Mouse (Mus musculus) midbrain, embryonic 10.5 days (tissue): ENCODE data around the gene Disc1. TPM values are rescaled to one million over a fixed set of nuclear protein-coding genes. Genes with fewer than 3 reads are reported as not detected.
A peak's percentile ranks its signal among the peaks of the same experiment; 100 is the strongest.

Experiments
- DNase-seq: peaks from one replicate; pipeline ENCODE4 v3.0.0-alpha.2; 2017; ENCODE audit warnings: low spot score
- H3K27ac ChIP-seq: fragments of 300-500 bp; sonication (generic); replicated peaks from 2 replicates; pipeline ENCODE4 v1.5.1; 2016; ENCODE audit warnings: mild to moderate bottlenecking
- H3K27me3 ChIP-seq: fragments of 300-500 bp; sonication (generic); 2 replicates; pipeline ENCODE4 v1.6.1; 2016; ENCODE audit warnings: low read depth, mild to moderate bottlenecking; ENCODE audit not compliant: poor library complexity, severe bottlenecking
- H3K36me3 ChIP-seq: fragments of 300-500 bp; sonication (generic); 2 replicates; pipeline ENCODE4 v1.6.1; 2016; ENCODE audit warnings: mild to moderate bottlenecking, moderate library complexity
- H3K4me1 ChIP-seq: fragments of 300-500 bp; sonication (generic); 2 replicates; pipeline ENCODE4 v1.6.1; 2016
- H3K4me3 ChIP-seq: fragments of 300-500 bp; sonication (generic); 2 replicates; pipeline ENCODE4 v1.5.1; 2016; ENCODE audit warnings: mild to moderate bottlenecking, moderate library complexity
- H3K9me3 ChIP-seq: fragments of 300-500 bp; sonication (generic); replicated peaks from 2 replicates; pipeline ENCODE4 v1.6.1; 2016; ENCODE audit warnings: mild to moderate bottlenecking
- WGBS: fragments of 180-500 bp; shearing (Covaris S2); methylation state at CpG from one replicate; pipeline ENCODE4 v1.1.7; 2016; 5-methylcytosine and 5-hydroxymethylcytosine counted together
- polyA plus RNA-seq: library from polyadenylated mRNA; unstranded; fragments of >200 nt; fragmentation: Nextera tagmentation; extraction: Ambion mirVana; gene quantifications from 2 replicates; pipeline ENCODE4 v1.2.1, GENCODE M21; 2016

Disc1 gene
- polyA plus RNA-seq, 1 experiment from 2014 or later: 2.0 TPM

- no peaks in the 10 kb centered on the region for H3K9me3 ChIP-seq
- no peak overlapping the region for H3K4me3 ChIP-seq
- peaks cover 33% of the 10 kb centered on the region for H3K4me1 ChIP-seq
- no peak for DNase-seq
- peak overlapping the region; percentile 52 for H3K27ac ChIP-seq
- 81% methylated on average over 13 of the region's 13 CpGs for WGBS
- H3K36me3 ChIP-seq: no peaks in the 10 kb centered on the region
- H3K27me3 ChIP-seq: no peaks in the 10 kb centered on the region
Measured at GRCm38 (mm10) chr8:125139689-125140150, 85.7 kb downstream of the Disc1 start.

GRCm38 (mm10) chr8:125140965-125141364, 87.0 kb downstream of the Disc1 start:
- Histone ChIP-seq H3K9me3 (no peaks in the 10 kb centered on the region), H3K4me1 (peaks cover 20% of the 10 kb centered on the region), H3K27ac (no peak overlapping the region; the same call in 1 of the 2 replicates)

GRCm38 (mm10) chr8:125156863-125157640, 103.1 kb downstream of the Disc1 start:
- H3K9me3 ChIP-seq: no peaks in the 10 kb centered on the region
- H3K27me3 ChIP-seq: peaks cover 5% of the 10 kb centered on the region; the same call in 1 of the 2 replicates
- WGBS: 89% methylated on average over 20 of the region's 20 CpGs
- no peak overlapping the region for H3K27ac ChIP-seq
- peaks cover 33% of the 10 kb centered on the region for H3K4me1 ChIP-seq
- no peak overlapping the region for H3K4me3 ChIP-seq
- DNase-seq: no peak
- no peaks in the 10 kb centered on the region for H3K36me3 ChIP-seq

More at GRCm38 (mm10) chr8:125140965-125141364, 87.0 kb downstream of the Disc1 start:
- DNase-seq: no peak
- WGBS: 85% methylated on average over 7 of the region's 7 CpGs
- Histone ChIP-seq H3K4me3 (no peak overlapping the region), H3K27me3 (no peaks in the 10 kb centered on the region), H3K36me3 (no peaks in the 10 kb centered on the region)

- WGBS: 82% methylated on average over 5 of the region's 5 CpGs
- no peak for DNase-seq
- peaks cover 5% of the 10 kb centered on the region; the same call in 1 of the 2 replicates for H3K27me3 ChIP-seq
- no peak overlapping the region for H3K4me3 ChIP-seq
- no peaks in the 10 kb centered on the region for H3K9me3 ChIP-seq
- H3K4me1 ChIP-seq: peaks cover 38% of the 10 kb centered on the region
- H3K27ac ChIP-seq: no peak overlapping the region
- H3K36me3 ChIP-seq: no peaks in the 10 kb centered on the region
Measured at GRCm38 (mm10) chr8:125157641-125158005, 103.6 kb downstream of the Disc1 start.

- no peak overlapping the region for H3K4me3 ChIP-seq
- H3K27ac ChIP-seq: no peak overlapping the region
- 61% methylated on average over 12 of the region's 12 CpGs for WGBS
Measured at GRCm38 (mm10) chr8:125159387-125159786, 105.4 kb downstream of the Disc1 start.

GRCm38 (mm10) chr8:125163491-125163890, 109.5 kb downstream of the Disc1 start:
- no peak for DNase-seq
- 88% methylated on average over 10 of the region's 10 CpGs for WGBS
- Histone ChIP-seq H3K9me3 (no peaks in the 10 kb centered on the region), H3K4me3 (no peak overlapping the region), H3K27me3 (peaks cover 4% of the 10 kb centered on the region; the same call in 1 of the 2 replicates), H3K36me3 (no peaks in the 10 kb centered on the region), H3K27ac (no peak overlapping the region), H3K4me1 (peaks cover 24% of the 10 kb centered on the region)

More at GRCm38 (mm10) chr8:125159387-125159786, 105.4 kb downstream of the Disc1 start:
- no peaks in the 10 kb centered on the region for H3K36me3 ChIP-seq
- peaks cover 5% of the 10 kb centered on the region; the same call in 1 of the 2 replicates for H3K27me3 ChIP-seq
- H3K4me1 ChIP-seq: peaks cover 41% of the 10 kb centered on the region
- no peaks in the 10 kb centered on the region for H3K9me3 ChIP-seq
- DNase-seq: no peak

- 89% methylated on average over 6 of the region's 6 CpGs for whole genome bisulfite sequencing
- H3K4me1 ChIP-seq: peaks cover 20% of the 10 kb centered on the region
- no peak for DNase-seq
- H3K27me3 ChIP-seq: peaks cover under 1% of the 10 kb centered on the region; the same call in 1 of the 2 replicates
- no peaks in the 10 kb centered on the region for H3K36me3 ChIP-seq
- H3K9me3 ChIP-seq: no peaks in the 10 kb centered on the region
- H3K27ac ChIP-seq: no peak overlapping the region
- H3K4me3 ChIP-seq: no peak overlapping the region
Measured at GRCm38 (mm10) chr8:125163906-125164305, 109.9 kb downstream of the Disc1 start.

- Histone ChIP-seq H3K27me3 (no peaks in the 10 kb centered on the region), H3K27ac (no peak overlapping the region), H3K36me3 (no peaks in the 10 kb centered on the region), H3K4me1 (peaks cover 9% of the 10 kb centered on the region), H3K9me3 (no peaks in the 10 kb centered on the region), H3K4me3 (no peak overlapping the region)
- WGBS: 69% methylated on average over 11 of the region's 11 CpGs
- peak; percentile 49 for DNase-seq
Measured at GRCm38 (mm10) chr8:125165505-125166446, 111.8 kb downstream of the Disc1 start.

GRCm38 (mm10) chr8:125166545-125166944, 112.5 kb downstream of the Disc1 start:
- WGBS: 93% methylated on average over 6 of the region's 6 CpGs
- H3K4me1 ChIP-seq: peaks cover 9% of the 10 kb centered on the region
- no peaks in the 10 kb centered on the region for H3K27me3 ChIP-seq

GRCm38 (mm10) chr8:125166988-125167387, 113.0 kb downstream of the Disc1 start:
- H3K27me3 ChIP-seq: no peaks in the 10 kb centered on the region
- no peak overlapping the region for H3K4me3 ChIP-seq

More at GRCm38 (mm10) chr8:125166545-125166944, 112.5 kb downstream of the Disc1 start:
- Histone ChIP-seq H3K36me3 (no peaks in the 10 kb centered on the region), H3K9me3 (no peaks in the 10 kb centered on the region), H3K27ac (no peak overlapping the region), H3K4me3 (no peak overlapping the region)
- DNase-seq: no peak

GRCm38 (mm10) chr8:125169628-125170027, 115.6 kb downstream of the Disc1 start:
- Histone ChIP-seq H3K4me3 (no peak overlapping the region), H3K36me3 (no peaks in the 10 kb centered on the region), H3K27me3 (no peaks in the 10 kb centered on the region; the same call in 1 of the 2 replicates), H3K9me3 (no peaks in the 10 kb centered on the region), H3K27ac (no peak overlapping the region), H3K4me1 (no peaks in the 10 kb centered on the region)
- no peak for DNase-seq
- 42% methylated on average over 3 of the region's 3 CpGs for WGBS

More at GRCm38 (mm10) chr8:125166988-125167387, 113.0 kb downstream of the Disc1 start:
- Histone ChIP-seq H3K4me1 (peaks cover 9% of the 10 kb centered on the region), H3K9me3 (no peaks in the 10 kb centered on the region), H3K36me3 (no peaks in the 10 kb centered on the region), H3K27ac (no peak overlapping the region)
- no peak for DNase-seq
- 83% methylated on average over 9 of the region's 9 CpGs for WGBS

GRCm38 (mm10) chr8:125171531-125171930, 117.5 kb downstream of the Disc1 start:
- H3K4me1 ChIP-seq: no peaks in the 10 kb centered on the region
- DNase-seq: no peak
- no peaks in the 10 kb centered on the region for H3K36me3 ChIP-seq
- H3K4me3 ChIP-seq: no peak overlapping the region
- 91% methylated on average over 2 of the region's 2 CpGs for WGBS
- no peaks in the 10 kb centered on the region; the same call in 1 of the 2 replicates for H3K27me3 ChIP-seq
- no peaks in the 10 kb centered on the region for H3K9me3 ChIP-seq
- no peak overlapping the region for H3K27ac ChIP-seq
